Mouse (Mus musculus): ENCODE results near the gene Cul4a.

- no peak for TF ChIP-seq POLR2A (IDR thresholded peaks at IDR 0.05; ENCODE audit: low read depth, low read length)
- no peak for TF ChIP-seq CTCF (IDR thresholded peaks at IDR 0.05; ENCODE audit: borderline replicate concordance, insufficient read depth, low read length)
Measured at GRCm38 (mm10) chr8:13149866-13150265, 44.4 kb downstream of the Cul4a start.

All from embryonic fibroblast, embryonic 13.5 days (primary cell).